Mouse (Mus musculus) CH12.LX (cell line): ENCODE data around the gene Unc5cl. TPM values are rescaled to one million over a fixed set of nuclear protein-coding genes. Genes with fewer than 3 reads are reported as not detected.

Experiments used
- DNase-seq: peaks from one replicate; pipeline ENCODE4 v3.0.0-alpha.2; 2013; ENCODE audit errors: extremely low read depth
- H3K27ac ChIP-seq: 2 replicates; pipeline ENCODE4 v1.5.1; 2012; ENCODE audit warnings: low read depth, mild to moderate bottlenecking, control low read depth, moderate library complexity; ENCODE audit not compliant: insufficient read depth
- H3K27me3 ChIP-seq: replicated peaks from 2 replicates; pipeline ENCODE3; 2012; ENCODE audit warnings: inconsistent platforms
- H3K36me3 ChIP-seq, 2 experiments: replicated peaks in 1 of 2; 2 replicates each; pipeline versions ENCODE3 to v1.6.1; 2012; ENCODE audit warnings: inconsistent platforms in 1 of 2, low read length in 1 of 2, mild to moderate bottlenecking in 1 of 2, mixed read lengths in 1 of 2, moderate library complexity in 1 of 2; ENCODE audit not compliant: control insufficient read depth in 1 of 2, insufficient read depth in 1 of 2
- H3K4me1 ChIP-seq, 2 experiments: 2 replicates each; pipeline ENCODE4 v1.6.1; 2012; ENCODE audit warnings: inconsistent platforms in 1 of 2, moderate library complexity in 1 of 2; ENCODE audit not compliant: insufficient read depth in 2 of 2, control insufficient read depth in 1 of 2
- H3K4me2 ChIP-seq: 2 replicates; pipeline ENCODE4 v1.6.1; 2012; ENCODE audit warnings: low read depth, mild to moderate bottlenecking, control low read depth; ENCODE audit not compliant: poor library complexity, insufficient read depth, severe bottlenecking
- H3K4me3 ChIP-seq, 3 experiments: fragments of 150-350 bp in 1 of 3; sonication (generic) in 1 of 3; replicated peaks in 1 of 3; 2 replicates each; pipeline versions ENCODE3 to v1.5.1; 2011 to 2012; ENCODE audit warnings: low read depth in 2 of 3, low read length in 2 of 3, mild to moderate bottlenecking in 2 of 3, moderate library complexity in 2 of 3, control low read depth in 1 of 3, improper control_type of control experiment in 1 of 3, inconsistent platforms in 1 of 3, mixed read lengths in 1 of 3; ENCODE audit not compliant: poor library complexity in 1 of 3
- H3K79me2 ChIP-seq: replicated peaks from 2 replicates; pipeline ENCODE4 v1.6.1; 2012; ENCODE audit warnings: mild to moderate bottlenecking, moderate library complexity; ENCODE audit not compliant: control insufficient read depth, poor library complexity, insufficient read depth, severe bottlenecking; ENCODE audit errors: extremely low read depth
- H3K9ac ChIP-seq: 2 replicates; pipeline ENCODE4 v1.6.1; 2012; ENCODE audit warnings: low read depth, mild to moderate bottlenecking, control low read depth, moderate library complexity; ENCODE audit not compliant: insufficient read depth
- H3K9me3 ChIP-seq: replicated peaks from 2 replicates; pipeline ENCODE3; 2012; ENCODE audit warnings: low read length, inconsistent platforms, mixed read lengths
- BHLHE40 ChIP-seq: IDR thresholded peaks from 2 replicates; pipeline ENCODE4 v1.6.1; 2011; ENCODE audit warnings: mild to moderate bottlenecking, low read depth, low read length, improper control_type of control experiment
- CHD1 ChIP-seq: IDR thresholded peaks from 2 replicates; pipeline ENCODE4 v1.6.1; 2012; ENCODE audit warnings: low read depth, low read length, improper control_type of control experiment, inconsistent platforms
- CHD2 ChIP-seq: IDR thresholded peaks from 2 replicates; pipeline ENCODE4 v1.6.1; 2011; ENCODE audit warnings: low read length, improper control_type of control experiment
- E2F4 ChIP-seq: IDR thresholded peaks from 2 replicates; pipeline ENCODE4 v1.6.1; 2011; ENCODE audit warnings: low read depth, low read length, improper control_type of control experiment; ENCODE audit not compliant: insufficient replicate concordance
- ELF1 ChIP-seq: IDR thresholded peaks from 2 replicates; pipeline ENCODE4 v1.6.1; 2014; ENCODE audit warnings: low read depth, mild to moderate bottlenecking, inconsistent platforms, low read length, improper control_type of control experiment
- EP300 ChIP-seq: IDR thresholded peaks from 2 replicates; pipeline ENCODE4 v1.6.1; 2011; ENCODE audit warnings: low read length, improper control_type of control experiment
- HCFC1 ChIP-seq: IDR thresholded peaks from 2 replicates; pipeline ENCODE4 v1.6.1; 2012; ENCODE audit warnings: low read depth, mild to moderate bottlenecking, inconsistent platforms, low read length, improper control_type of control experiment
- JUN ChIP-seq: IDR thresholded peaks from 2 replicates; pipeline ENCODE4 v1.6.1; 2011; ENCODE audit warnings: low read depth, mild to moderate bottlenecking, low read length, improper control_type of control experiment, moderate library complexity; ENCODE audit not compliant: insufficient read depth
- JUND ChIP-seq: conservative IDR thresholded peaks from 2 replicates; pipeline ENCODE4 v1.6.1; 2011; ENCODE audit warnings: low read depth, low read length, improper control_type of control experiment
- KAT2A ChIP-seq: IDR thresholded peaks from 2 replicates; pipeline ENCODE4 v1.6.1; 2012; ENCODE audit warnings: low read length, improper control_type of control experiment, inconsistent platforms; ENCODE audit not compliant: insufficient replicate concordance
- MAX ChIP-seq: IDR thresholded peaks from 2 replicates; pipeline ENCODE4 v1.6.1; 2011; ENCODE audit warnings: low read length, improper control_type of control experiment
- MAZ ChIP-seq: IDR thresholded peaks from 2 replicates; pipeline ENCODE4 v1.6.1; 2012; ENCODE audit warnings: low read depth, mild to moderate bottlenecking, inconsistent platforms, low read length, improper control_type of control experiment, moderate library complexity
- MYC ChIP-seq: IDR thresholded peaks from 2 replicates; pipeline ENCODE4 v1.6.1; 2011; ENCODE audit warnings: low read depth, mild to moderate bottlenecking, improper control_type of control experiment, low read length
- NRF1 ChIP-seq: IDR thresholded peaks from 2 replicates; pipeline ENCODE4 v1.6.1; 2014; ENCODE audit warnings: low read depth, mild to moderate bottlenecking, inconsistent platforms, low read length, improper control_type of control experiment, moderate library complexity
- PAX5 ChIP-seq: IDR thresholded peaks from 2 replicates; pipeline ENCODE4 v1.6.1; 2012; ENCODE audit warnings: low read length, inconsistent platforms, mixed read lengths
- POLR2A ChIP-seq: IDR thresholded peaks from 2 replicates; pipeline ENCODE4 v1.6.1; 2011; ENCODE audit warnings: low read depth, mild to moderate bottlenecking, improper control_type of control experiment, low read length
- POLR2AphosphoS2 ChIP-seq: IDR thresholded peaks from 2 replicates; pipeline ENCODE4 v1.6.1; 2011; ENCODE audit warnings: low read depth, low read length, improper control_type of control experiment
- RAD21 ChIP-seq: IDR thresholded peaks from 2 replicates; pipeline ENCODE4 v1.6.1; 2011; ENCODE audit warnings: low read depth, mild to moderate bottlenecking, low read length, improper control_type of control experiment, moderate library complexity
- RCOR1 ChIP-seq: conservative IDR thresholded peaks from 2 replicates; pipeline ENCODE4 v1.6.1; 2012; ENCODE audit warnings: low read depth, mild to moderate bottlenecking, inconsistent platforms, low read length, improper control_type of control experiment
- SIN3A ChIP-seq: IDR thresholded peaks from 2 replicates; pipeline ENCODE4 v1.6.1; 2012; ENCODE audit warnings: low read length, improper control_type of control experiment, inconsistent platforms
- SMC3 ChIP-seq: IDR thresholded peaks from 2 replicates; pipeline ENCODE4 v1.6.1; 2011; ENCODE audit warnings: low read depth, low read length, improper control_type of control experiment
- TBP ChIP-seq: conservative IDR thresholded peaks from 2 replicates; pipeline ENCODE4 v1.6.1; 2011; ENCODE audit warnings: low read depth, low read length, improper control_type of control experiment
- TCF12 ChIP-seq: IDR thresholded peaks from 2 replicates; pipeline ENCODE4 v1.6.1; 2014; ENCODE audit warnings: low read depth, mild to moderate bottlenecking, inconsistent platforms, low read length, improper control_type of control experiment
- UBTF ChIP-seq: IDR thresholded peaks from 2 replicates; pipeline ENCODE4 v1.6.1; 2012; ENCODE audit warnings: low read depth, mild to moderate bottlenecking, inconsistent platforms, low read length, improper control_type of control experiment, moderate library complexity
- USF2 ChIP-seq: conservative IDR thresholded peaks from 2 replicates; pipeline ENCODE4 v1.6.1; 2011; ENCODE audit warnings: low read depth, low read length, improper control_type of control experiment
- ZC3H11A ChIP-seq: IDR thresholded peaks from 2 replicates; pipeline ENCODE4 v1.6.1; 2012; ENCODE audit warnings: low read depth, mild to moderate bottlenecking, inconsistent platforms, low read length, improper control_type of control experiment
- ZKSCAN1 ChIP-seq: IDR thresholded peaks from 2 replicates; pipeline ENCODE4 v1.6.1; 2012; ENCODE audit warnings: low read depth, inconsistent platforms, low read length, improper control_type of control experiment, borderline replicate concordance
- ZMIZ1 ChIP-seq: IDR thresholded peaks from 2 replicates; pipeline ENCODE4 v1.6.1; 2012; ENCODE audit warnings: low read depth, mild to moderate bottlenecking, inconsistent platforms, low read length, improper control_type of control experiment
- ZNF384 ChIP-seq: IDR thresholded peaks from 2 replicates; pipeline ENCODE4 v1.6.1; 2012; ENCODE audit warnings: low read depth, low read length, improper control_type of control experiment, inconsistent platforms
- dilution Hi-C: fragments of 300-500 bp; cut with MboI; formaldehyde crosslinking; loops from 2 replicates; pipeline ENCODE4 v1.14.3; 2020; ENCODE audit warnings: low sequenced_read_pairs; ENCODE audit not compliant: extremely low pct_unique_long_range_greater_than_20kb, extremely low pct_ligation_motif_present
- in situ Hi-C: fragments of 300-500 bp; cut with MboI; formaldehyde crosslinking; loops from 3 replicates; pipeline ENCODE4 v1.14.3; 2019; ENCODE audit warnings: low sequenced_read_pairs, low pct_ligation_motif_present, low pct_unique_long_range_greater_than_20kb, mixed read lengths
- polyA plus RNA-seq: library from polyadenylated mRNA; unstranded; fragments of >175 nt; gene quantifications from 2 replicates; pipeline ENCODE4 v1.2.1, GENCODE M21; 2012; ENCODE audit warnings: low read depth; ENCODE audit not compliant: insufficient read length
- total RNA-seq, 2 experiments: library from RNA; depleted of rRNA; stranded (reverse); fragments of 300-350 nt in 1 of 2; fragments of >200 nt in 1 of 2; gene quantifications; 2 replicates each; pipeline ENCODE4 v1.2.3; 2012 to 2014

The Unc5cl gene
- total and polyA plus RNA-seq, 3 experiments, result 0.09 to 0.21 TPM; not detected in 1

DNA sequence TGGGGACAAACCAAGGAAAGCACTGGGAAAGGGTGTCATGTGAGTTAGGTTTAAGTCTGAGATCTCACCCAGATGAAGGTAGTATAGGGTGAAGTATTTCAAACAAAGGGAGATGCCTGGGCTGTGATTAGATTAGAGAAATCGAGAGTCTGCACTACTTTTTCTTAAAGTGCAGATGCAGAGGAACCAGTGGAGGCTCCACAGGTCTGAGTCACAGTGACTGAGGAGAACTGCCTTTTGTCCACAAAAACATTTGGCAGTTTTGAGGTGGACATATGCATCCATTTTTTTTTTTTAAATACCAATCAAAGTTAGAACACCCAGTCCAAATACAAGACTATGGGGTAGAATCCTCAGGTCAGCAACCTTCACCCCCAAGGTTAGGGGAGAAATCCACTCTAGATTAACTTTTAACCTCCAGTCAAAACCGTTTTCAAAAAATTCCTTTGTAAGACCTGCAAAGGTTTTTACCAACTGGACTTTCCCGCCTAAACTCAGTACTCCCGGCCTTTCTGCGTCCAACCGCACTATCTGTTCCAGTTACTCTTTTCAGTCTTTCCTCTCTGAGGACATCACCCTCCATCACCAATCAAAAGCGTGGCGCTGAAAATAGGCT lies 46.7 kb upstream of the Unc5cl start:
- H3K27ac ChIP-seq, result peak overlapping the region; percentile 97
- no peaks in the 10 kb centered on the region for H3K27me3 ChIP-seq
- TF ChIP-seq EP300, result no peak
- TF ChIP-seq E2F4, result peak; percentile 85; the same call in 1 of the 2 replicates
- 0 out of 2 replicates have a peak, but pooled peaks have one; percentile 48 for TF ChIP-seq CHD1
- no peak for TF ChIP-seq UBTF
- TF ChIP-seq, all 38 proteins: peak for 2
- in situ Hi-C loops, result no loop called here
- Histone ChIP-seq H3K9ac (peak overlapping the region; percentile 96), H3K4me1 (peaks cover 17 to 57% of the 10 kb centered on the region in 2 experiments), H3K4me3 (peak overlapping the region; percentile 85 to 97 (median 88)), H3K4me2 (peak overlapping the region; percentile 96), H3K36me3 (peaks cover 8 to 46% of the 10 kb centered on the region in 2 experiments), H3K79me2 (peaks cover 60% of the 10 kb centered on the region), H3K9me3 (no peaks in the 10 kb centered on the region)
- no peak for DNase-seq
- dilution Hi-C loops, result no loop called here

DNA sequence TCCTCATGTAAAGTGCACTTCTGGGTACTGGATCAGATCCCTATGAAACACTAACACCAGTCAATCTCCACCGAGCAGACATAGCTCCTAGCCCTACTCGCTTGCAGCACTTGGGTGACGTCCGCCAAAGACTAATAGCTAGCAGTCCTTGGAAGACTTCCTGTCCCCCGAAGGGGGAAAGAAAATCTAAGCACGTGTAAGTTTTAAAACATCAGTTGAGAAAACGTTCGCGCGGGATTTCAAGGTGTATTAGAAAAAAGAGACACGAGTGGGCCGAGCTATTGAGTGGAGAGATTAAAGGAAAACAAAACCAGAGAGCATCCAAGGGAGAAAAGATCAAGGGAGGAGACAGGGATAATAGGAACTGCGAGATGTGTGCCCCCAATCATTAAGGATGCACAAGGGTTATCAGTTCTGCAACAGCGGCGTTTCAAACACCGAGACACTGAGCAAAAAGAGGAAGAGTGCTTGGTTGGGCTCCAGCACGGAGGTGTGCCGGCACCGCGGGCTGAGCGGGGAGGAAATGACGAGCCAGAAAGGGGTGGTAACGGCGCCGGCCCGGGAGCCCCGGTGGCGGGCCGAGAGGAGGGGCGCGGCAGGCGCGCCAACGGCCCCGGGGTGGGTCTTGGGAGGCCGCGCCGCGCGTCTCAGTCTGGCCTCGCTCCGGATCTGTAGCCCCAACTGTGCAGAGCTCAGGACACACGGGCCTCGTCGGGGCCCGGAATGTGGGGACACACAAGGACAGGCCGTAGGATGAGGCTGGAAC lies 46.0 kb upstream of the Unc5cl start:
- in situ Hi-C loops (no loop called here), dilution Hi-C loops (no loop called here)
- peak; percentile 77 for DNase-seq
- Histone ChIP-seq H3K9ac (peak overlapping the region; percentile 96), H3K27ac (peak overlapping the region; percentile 97), H3K27me3 (no peaks in the 10 kb centered on the region), H3K79me2 (peaks cover 58% of the 10 kb centered on the region), H3K4me3 (peak overlapping the region; percentile 85 to 97 (median 88)), H3K4me2 (peak overlapping the region; percentile 96), H3K9me3 (no peaks in the 10 kb centered on the region), H3K4me1 (peaks cover 17 to 57% of the 10 kb centered on the region in 2 experiments), H3K36me3 (peaks cover 8 to 50% of the 10 kb centered on the region in 2 experiments)
- TF ChIP-seq USF2, result no peak
- TF ChIP-seq SMC3, result no peak
- TF ChIP-seq ZNF384, result 0 out of 2 replicates have a peak, but pooled peaks have one; percentile 16
- peak; percentile 45; the same call in 1 of the 2 replicates for TF ChIP-seq HCFC1
- TF ChIP-seq RAD21, result no peak
- TF ChIP-seq ZMIZ1, result peak; percentile 35
- TF ChIP-seq ZKSCAN1, result no peak
- TF ChIP-seq POLR2AphosphoS2, result peak; percentile 91
- TF ChIP-seq CHD1, result peak; percentile 77
- no peak for TF ChIP-seq PAX5
- TF ChIP-seq JUND, result no peak
- TF ChIP-seq ELF1, result peak; percentile 68
- peak; percentile 36; the same call in 1 of the 2 replicates for TF ChIP-seq CHD2
- TF ChIP-seq MAX, result peak; percentile 70
- peak; percentile 18; the same call in 1 of the 2 replicates for TF ChIP-seq EP300
- TF ChIP-seq ZC3H11A, result no peak
- peak; percentile 68; the same call in 1 of the 2 replicates for TF ChIP-seq TBP
- 0 out of 2 replicates have a peak, but pooled peaks have one; percentile 32 for TF ChIP-seq MAZ
- peak; percentile 69; the same call in 1 of the 2 replicates for TF ChIP-seq UBTF
- TF ChIP-seq JUN, result no peak
- TF ChIP-seq POLR2A, result peak; percentile 1; the same call in 1 of the 2 replicates
- no peak for TF ChIP-seq RCOR1
- TF ChIP-seq TCF12, result peak; percentile 58
- TF ChIP-seq MYC, result 0 out of 2 replicates have a peak, but pooled peaks have one; percentile 21
- 0 out of 2 replicates have a peak, but pooled peaks have one; percentile 33 for TF ChIP-seq BHLHE40
- TF ChIP-seq SIN3A, result peak; percentile 77
- TF ChIP-seq KAT2A, result 0 out of 2 replicates have a peak, but pooled peaks have one; percentile 52
- TF ChIP-seq NRF1, result peak; percentile 41; the same call in 1 of the 2 replicates
